Mouse (Mus musculus): Measurements from ENCODE around the gene Chrm4. TPM values are rescaled to one million over a fixed set of nuclear protein-coding genes. Genes with fewer than 3 reads are reported as not detected.

The Chrm4 gene
- total RNA-seq (2023; ENCODE audit: inconsistent age) = 1.2 to 1.6 TPM (median 1.4 TPM) in 4 replicates

GRCm38 (mm10) chr2:91926949-91927348, at the start of gene Chrm4:
Chrm4 (plus strand) TSS chr2:91927249.

DNA sequence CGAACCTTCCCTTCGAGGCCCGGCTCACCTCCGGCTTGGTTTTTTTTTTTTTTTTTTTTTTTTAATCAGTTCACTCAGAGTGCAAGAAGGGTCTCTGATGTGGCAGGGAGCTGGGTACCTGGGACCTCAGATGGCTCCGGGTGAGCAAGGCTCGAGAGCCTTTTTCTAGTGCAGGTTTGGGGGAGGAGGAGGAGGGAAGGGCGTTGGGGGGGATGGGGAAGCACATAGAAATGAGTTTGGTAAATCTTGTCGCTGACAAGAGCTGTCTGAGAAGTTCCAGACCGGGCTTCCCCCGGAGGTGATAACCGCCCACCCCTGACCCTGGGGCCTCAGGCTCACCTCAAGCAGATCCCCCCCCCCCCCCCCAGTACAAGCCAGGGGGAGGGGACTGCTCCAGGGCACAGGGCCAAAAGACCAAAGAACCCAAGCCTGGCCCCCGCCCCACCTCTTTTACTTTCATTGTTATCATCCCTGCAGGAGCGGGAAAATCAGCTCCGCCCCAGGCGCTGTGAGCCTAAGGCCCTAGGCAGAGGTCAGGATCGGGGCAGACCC, 5.2 kb downstream of the Chrm4 start, which contains the start of gene Mdk:
Gene Mdk (minus strand): TSS at position 138 of the 552 bp plus-strand sequence.

DNA sequence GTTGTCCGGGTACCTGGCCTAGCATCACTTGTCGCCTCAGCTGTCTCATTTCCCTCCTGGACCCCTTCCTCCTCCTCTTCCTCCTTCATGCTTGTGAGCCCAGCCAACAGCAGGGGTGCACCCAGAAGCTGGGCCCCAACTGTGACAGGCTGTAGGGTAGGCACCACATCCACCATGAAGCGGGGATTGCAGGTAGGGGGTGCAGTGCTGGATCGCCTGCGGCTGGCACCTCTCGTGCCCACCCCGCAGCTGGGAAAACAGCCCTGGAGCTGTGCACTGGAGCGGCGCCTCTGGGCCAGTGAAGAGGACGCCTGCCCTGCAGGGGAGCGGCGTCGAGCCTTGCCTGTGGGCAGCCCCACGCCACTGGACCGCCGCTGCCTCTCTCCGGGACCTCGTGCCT, 18.4 kb downstream of the Chrm4 start, which contains the start of gene Gm9821:
Gene Gm9821 (plus strand): TSS at position 221 of the 400 bp plus-strand sequence.

DNA sequence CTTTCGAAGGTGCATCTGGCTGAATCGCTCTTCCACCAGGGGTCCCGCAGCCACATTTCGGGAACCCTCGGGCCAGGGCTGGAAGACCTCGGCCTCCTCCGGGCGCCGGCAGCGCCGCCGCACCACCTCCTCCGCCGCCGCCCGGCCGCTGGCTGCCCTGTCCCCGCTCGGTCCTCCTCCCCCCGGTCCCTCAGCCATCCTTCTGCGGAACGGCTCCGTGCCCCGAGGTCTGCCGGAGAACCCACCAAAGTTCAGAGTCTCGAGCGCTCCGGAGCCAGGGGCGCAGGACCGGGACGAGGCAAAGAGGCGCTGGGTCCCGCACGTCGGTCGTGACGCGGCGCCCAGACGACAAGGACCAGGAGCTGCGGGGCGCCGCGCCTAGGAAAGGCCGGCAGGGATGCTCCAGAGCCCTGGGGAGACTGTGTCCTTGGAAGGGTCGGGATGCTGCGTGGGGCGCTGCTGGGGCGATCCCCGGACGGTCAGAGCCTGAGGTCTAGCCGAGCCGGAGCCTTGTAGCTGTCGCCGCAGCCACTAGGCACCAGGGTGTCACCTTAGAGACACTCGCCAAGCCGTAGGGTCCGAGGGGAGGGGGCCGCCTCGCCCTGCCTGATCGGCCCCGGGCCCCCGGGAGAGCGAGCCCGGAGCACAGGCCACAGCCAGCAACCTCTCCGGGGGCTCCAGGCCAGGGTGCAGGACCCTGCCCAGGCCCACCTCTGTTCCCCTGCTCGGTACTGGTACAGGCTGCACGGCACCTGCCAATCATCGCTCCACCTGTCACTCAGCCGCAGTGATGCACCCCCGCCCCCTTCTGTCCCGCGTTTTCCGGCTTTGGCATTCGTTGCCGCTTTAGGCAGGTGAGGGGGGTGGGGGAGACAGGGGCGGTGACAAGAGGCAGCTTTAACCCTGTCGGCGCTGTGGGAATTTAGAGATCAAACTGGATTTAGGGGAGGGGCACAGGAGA, 48.8 kb downstream of the Chrm4 start, which contains the start of gene Dgkz:
Gene Dgkz (minus strand): TSS at position 284 of the 961 bp plus-strand sequence.

Other genes with a start within 250 kb of the Chrm4 start
- gene Atg13, start 216.7 kb upstream of the Chrm4 start, total RNA-seq (2023; ENCODE audit: inconsistent age) = 32.6 to 37.8 TPM (median 35.8 TPM) in 4 replicates
- 8.3 to 14.5 TPM (median 11.0 TPM) in 4 replicates for gene Harbi1, start 216.4 kb upstream of the Chrm4 start, total RNA-seq (2023; ENCODE audit: inconsistent age)
- gene Ambra1, start 197.1 kb upstream of the Chrm4 start, total RNA-seq (2023; ENCODE audit: inconsistent age) = 56.6 to 60.5 TPM (median 58.8 TPM) in 4 replicates
- 2.0 to 2.4 TPM (median 2.1 TPM) in 4 replicates for gene Mdk, start 5.0 kb downstream of the Chrm4 start, total RNA-seq (2023; ENCODE audit: inconsistent age)
- gene Gm9821, start 18.5 kb downstream of the Chrm4 start, total RNA-seq (2023; ENCODE audit: inconsistent age) = 0.26 to 0.51 TPM (median 0.31 TPM) in 4 replicates
- 214 to 230 TPM (median 221 TPM) in 4 replicates for gene Dgkz, start 48.6 kb downstream of the Chrm4 start, total RNA-seq (2023; ENCODE audit: inconsistent age)
- gene Creb3l1, start 97.3 kb downstream of the Chrm4 start, total RNA-seq (2023; ENCODE audit: inconsistent age) = 0.24 to 0.26 TPM in 2 of 4 replicates, not detected in the others
- 127 to 162 TPM (median 150 TPM) in 4 replicates for gene Phf21a, start 165.9 kb downstream of the Chrm4 start, total RNA-seq (2023; ENCODE audit: inconsistent age)

Measured in B cell, adult (primary cell).